Mouse (Mus musculus) ES-E14 (cell line): ENCODE measurements around the gene Pkn3.

Experiments
- CHD2 ChIP-seq: IDR thresholded peaks from 2 replicates; pipeline ENCODE4 v1.6.1; 2014; ENCODE audit warnings: mild to moderate bottlenecking, low read depth, low read length, inconsistent platforms
- HCFC1 ChIP-seq: IDR thresholded peaks from 2 replicates; pipeline ENCODE4 v1.6.1; 2012; ENCODE audit warnings: low read length, inconsistent platforms, borderline replicate concordance; ENCODE audit not compliant: insufficient read depth
- MAFK ChIP-seq: IDR thresholded peaks from 2 replicates; pipeline ENCODE4 v1.6.1; 2014; ENCODE audit warnings: mild to moderate bottlenecking, low read depth, low read length, inconsistent platforms; ENCODE audit not compliant: insufficient read depth
- ZC3H11A ChIP-seq: IDR thresholded peaks from 2 replicates; pipeline ENCODE4 v1.6.1; 2012; ENCODE audit warnings: low read depth, mild to moderate bottlenecking, inconsistent platforms, low read length, borderline replicate concordance

DNA sequence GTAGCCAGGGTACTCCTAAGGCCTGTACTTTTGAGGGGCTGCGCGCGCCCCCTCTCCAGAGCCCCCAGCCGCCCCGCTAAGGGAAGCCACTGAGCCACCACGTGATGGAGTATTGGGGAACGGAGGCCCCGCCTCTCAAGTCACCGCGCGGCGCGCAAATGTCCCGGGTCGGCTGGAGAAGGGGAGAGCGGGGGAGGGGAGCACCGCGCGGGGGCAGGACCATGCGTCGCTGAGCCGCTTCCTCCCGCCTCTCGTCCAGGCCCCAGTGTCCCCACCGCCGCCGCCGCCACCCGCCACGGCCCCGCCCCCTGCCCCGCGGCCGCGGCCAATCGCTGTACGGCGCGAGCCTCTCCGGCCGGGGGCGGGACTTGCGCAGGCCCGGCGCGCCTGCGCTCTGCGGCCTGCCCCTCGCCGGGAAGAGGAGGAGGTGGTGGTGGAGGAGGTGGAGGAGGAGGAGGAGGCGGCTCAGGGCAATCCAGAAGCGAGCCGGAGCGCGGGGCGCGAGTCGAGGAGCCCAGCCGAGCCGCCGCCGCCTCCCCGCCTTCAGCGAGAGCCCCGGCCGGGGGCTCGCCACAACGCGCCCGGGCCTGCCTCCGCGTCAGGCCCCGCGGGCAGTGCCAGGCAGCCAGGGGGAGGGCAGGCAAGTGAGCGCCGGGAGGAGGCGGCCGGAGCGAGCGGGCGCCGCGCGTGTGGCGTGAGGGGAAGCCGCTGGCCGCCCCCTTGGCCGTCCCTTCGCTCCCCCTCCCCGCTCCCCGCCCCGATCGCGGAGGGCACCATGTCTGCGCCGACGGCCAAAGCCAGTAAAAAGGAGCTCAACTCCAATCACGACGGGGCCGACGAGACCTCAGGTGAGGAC, 11.2 kb upstream of the Pkn3 start:
- TF ChIP-seq HCFC1 (no peak), CHD2 (no peak), ZC3H11A (no peak), MAFK (no peak)
